Mouse (Mus musculus): Measurements from ENCODE around the gene Dgka. TPM values are rescaled to one million over a fixed set of nuclear protein-coding genes. Genes with fewer than 3 reads are reported as not detected.
"Not testable (repeated sequence)": the region's sequence is repeated elsewhere in the genome, so short reads cannot be mapped to it uniquely, and the experiment has no call there.

Gene Dgka
- polyA plus RNA-seq, 1 experiment from 2014 or later: 4.4 TPM

- peak; percentile 77 for DNase-seq (ENCODE audit: low spot score)
- peaks cover 10% of the 10 kb centered on the region for H3K36me3 ChIP-seq
- WGBS: under 1% methylated on average over 36 of the region's 36 CpGs
- peaks cover 46% of the 10 kb centered on the region for H3K4me1 ChIP-seq (replicated peaks)
- H3K9me3 ChIP-seq: no peaks in the 10 kb centered on the region
- H3K27me3 ChIP-seq (ENCODE audit: insufficient read depth, poor library complexity, severe bottlenecking): peaks cover 39% of the 10 kb centered on the region
- peak within 1 kb of the TSS; percentile 98 for H3K27ac ChIP-seq
- H3K4me3 ChIP-seq: peak within 1 kb of the TSS; percentile 84
Measured at GRCm38 (mm10) chr10:128747646-128748251, 3.1 kb upstream of the Dgka start, which contains the start of gene Pym1. Gene Pym1, plus strand, starts transcription at chr10:128747889.

GRCm38 (mm10) chr10:128746972-128747645, 2.5 kb upstream of the Dgka start:
- H3K4me3 ChIP-seq: peak overlapping the region; percentile 84
- no peaks in the 10 kb centered on the region for H3K9me3 ChIP-seq
- H3K27me3 ChIP-seq (ENCODE audit: insufficient read depth, poor library complexity, severe bottlenecking): peaks cover 45% of the 10 kb centered on the region
- WGBS: 41% methylated on average over 9 of the region's 9 CpGs
- H3K4me1 ChIP-seq (replicated peaks): peaks cover 47% of the 10 kb centered on the region
- H3K27ac ChIP-seq: peak overlapping the region; percentile 98
- DNase-seq (ENCODE audit: low spot score): no peak
- H3K36me3 ChIP-seq: peaks cover 3% of the 10 kb centered on the region; the same call in 1 of the 2 replicates

DNA sequence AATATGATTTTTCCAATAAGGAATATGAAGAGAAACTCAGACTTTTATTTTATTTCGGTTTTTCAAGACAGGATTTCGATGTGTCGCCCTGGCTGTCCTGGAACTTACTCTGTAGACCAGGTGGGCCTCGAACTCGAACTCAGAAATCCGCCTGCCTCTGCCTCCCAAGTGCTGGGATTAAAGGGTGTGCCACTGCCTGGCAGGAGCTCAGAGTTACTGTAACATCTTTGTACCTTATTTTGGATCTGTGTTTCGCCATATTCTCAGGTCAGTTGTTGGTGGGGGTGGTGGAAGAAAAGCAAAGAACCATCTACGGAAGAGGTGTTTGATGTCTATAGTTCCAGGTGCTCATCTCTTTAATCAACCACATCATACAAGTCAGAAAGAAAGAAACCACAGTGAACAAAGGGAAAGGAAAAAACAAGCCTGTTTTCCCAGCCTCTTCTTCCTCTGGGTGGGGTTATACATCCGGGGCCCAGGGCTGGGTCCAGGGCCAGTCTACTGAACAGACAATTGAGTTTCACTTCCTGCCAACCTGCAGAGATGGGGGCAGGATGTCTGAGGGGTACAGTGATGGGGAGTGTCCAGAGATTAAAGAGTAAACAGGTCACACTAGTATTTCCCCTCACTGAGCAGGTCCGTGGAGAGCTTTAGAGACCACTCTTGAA, 1.4 kb upstream of the Dgka start:
- Histone ChIP-seq H3K9me3 (no peaks in the 10 kb centered on the region), H3K36me3 (no peaks in the 10 kb centered on the region; the same call in 1 of the 2 replicates), H3K4me1 (replicated peaks) (peaks cover 47% of the 10 kb centered on the region), H3K27me3 (ENCODE audit: insufficient read depth, poor library complexity, severe bottlenecking) (peaks cover 56% of the 10 kb centered on the region), H3K27ac (no peak overlapping the region), H3K4me3 (no peak overlapping the region)
- 93% methylated on average over 10 of the region's 10 CpGs for WGBS
- DNase-seq (ENCODE audit: low spot score): no peak

DNA sequence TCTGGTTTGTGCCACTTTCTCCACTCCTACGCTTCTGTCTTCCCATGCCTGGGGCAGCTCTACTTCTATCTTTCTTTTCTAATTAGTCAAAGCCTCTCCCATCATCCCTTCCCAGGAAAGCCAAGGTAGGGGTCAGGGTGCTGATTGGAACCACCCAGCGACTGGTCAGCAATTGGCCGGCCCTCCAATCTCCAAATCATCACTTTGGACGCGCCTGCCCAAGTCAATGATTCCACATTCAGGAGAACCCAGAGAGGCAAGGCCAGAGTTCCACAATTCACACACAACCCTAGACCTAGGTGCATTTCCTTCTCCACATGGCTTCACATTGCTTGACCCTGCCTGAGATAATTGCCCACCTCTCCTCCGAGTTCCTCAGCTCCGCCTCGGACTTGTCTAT, 444 bp downstream of the Dgka start:
- whole genome bisulfite sequencing: 13% methylated on average over 8 of the region's 8 CpGs
- H3K4me3 ChIP-seq: peak overlapping the region; percentile 74
- no peaks in the 10 kb centered on the region for H3K36me3 ChIP-seq
- H3K9me3 ChIP-seq: no peaks in the 10 kb centered on the region
- peak overlapping the region; percentile 84 for H3K27ac ChIP-seq
- H3K4me1 ChIP-seq (replicated peaks): peaks cover 34% of the 10 kb centered on the region
- DNase-seq (ENCODE audit: low spot score): no peak
- H3K27me3 ChIP-seq (ENCODE audit: insufficient read depth, poor library complexity, severe bottlenecking): peaks cover 56% of the 10 kb centered on the region

DNA sequence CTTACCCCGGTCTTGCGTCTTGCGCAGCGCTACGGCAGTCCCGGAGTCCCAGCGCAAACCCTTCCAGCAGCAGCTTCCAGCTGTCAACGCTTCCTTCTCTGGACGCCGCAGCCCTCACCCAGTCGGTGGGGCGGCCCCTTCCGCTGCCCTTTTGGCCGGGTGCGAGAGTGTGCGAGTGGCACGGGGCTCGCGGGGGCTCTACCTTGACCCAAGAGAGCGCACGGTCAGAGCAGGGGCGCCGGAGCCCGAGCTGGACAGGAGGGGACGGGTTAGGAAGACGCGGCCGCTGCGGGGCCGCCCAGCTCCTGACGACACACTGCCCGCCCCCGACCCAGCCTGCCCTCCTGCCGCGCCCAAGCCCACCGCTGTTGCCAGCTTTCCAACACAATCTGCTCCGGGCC, 864 bp downstream of the Dgka start:
- peak; percentile 73 for DNase-seq (ENCODE audit: low spot score)
- H3K27me3 ChIP-seq (ENCODE audit: insufficient read depth, poor library complexity, severe bottlenecking): peaks cover 56% of the 10 kb centered on the region
- peaks cover 30% of the 10 kb centered on the region for H3K4me1 ChIP-seq (replicated peaks)
- peak overlapping the region; percentile 84 for H3K27ac ChIP-seq
- H3K9me3 ChIP-seq: no peaks in the 10 kb centered on the region
- H3K36me3 ChIP-seq: no peaks in the 10 kb centered on the region
- under 1% methylated on average over 37 of the region's 37 CpGs for WGBS
- H3K4me3 ChIP-seq: peak overlapping the region; percentile 74

GRCm38 (mm10) chr10:128743235-128743634, 1.4 kb downstream of the Dgka start:
- Histone ChIP-seq H3K9me3 (no peaks in the 10 kb centered on the region), H3K36me3 (no peaks in the 10 kb centered on the region), H3K27me3 (ENCODE audit: insufficient read depth, poor library complexity, severe bottlenecking) (peaks cover 56% of the 10 kb centered on the region), H3K4me3 (peak overlapping the region; percentile 74), H3K4me1 (replicated peaks) (peaks cover 30% of the 10 kb centered on the region), H3K27ac (0 out of 2 replicates have a peak overlapping the region, but pooled peaks have one; percentile 84)
- DNase-seq (ENCODE audit: low spot score): no peak
- WGBS: 8% methylated on average over 7 of the region's 7 CpGs

DNA sequence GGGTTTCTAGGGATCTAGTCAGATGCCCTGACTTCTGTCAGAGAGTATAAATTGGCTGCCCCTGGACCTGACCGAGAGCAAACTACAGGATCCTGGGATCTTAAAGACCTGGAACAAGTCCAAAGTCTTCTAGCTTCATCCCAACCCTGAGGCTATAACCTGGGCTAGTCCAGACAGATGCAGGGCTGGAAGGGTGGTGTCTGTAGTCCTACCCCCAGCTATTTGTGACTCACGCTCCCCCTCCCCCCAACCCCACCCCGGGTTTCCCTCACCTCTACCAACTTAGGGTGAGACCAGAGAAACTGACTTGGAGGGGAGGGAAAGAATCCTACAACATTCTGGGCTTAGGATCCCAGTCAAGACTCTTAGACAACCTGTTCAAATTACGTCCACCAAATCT, 2.0 kb downstream of the Dgka start:
- WGBS: 55% methylated on average over 4 of the region's 4 CpGs
- H3K4me3 ChIP-seq: no peak overlapping the region

DNA sequence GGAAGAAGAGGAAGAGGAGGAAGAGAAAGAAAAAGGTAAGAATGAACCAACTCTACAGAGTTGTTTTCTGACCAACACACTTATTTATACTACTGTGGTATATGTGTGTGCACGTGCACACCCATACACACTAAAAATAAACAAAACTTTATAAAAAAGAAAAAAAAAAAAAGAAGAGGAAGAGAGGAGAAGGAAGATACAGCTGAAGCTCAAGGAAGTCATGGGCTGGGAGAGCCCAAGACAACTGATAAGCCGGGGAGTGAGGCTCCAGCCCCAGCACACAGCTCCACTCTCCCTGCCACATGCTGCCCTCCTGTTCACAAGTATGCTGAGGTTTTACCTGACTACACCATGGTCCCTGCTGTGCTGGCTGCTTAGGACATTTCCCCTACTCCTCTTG, 4.4 kb downstream of the Dgka start:
- Histone ChIP-seq H3K36me3 (no peaks in the 10 kb centered on the region), H3K4me3 (no peak overlapping the region), H3K27me3 (ENCODE audit: insufficient read depth, poor library complexity, severe bottlenecking) (peaks cover 43% of the 10 kb centered on the region), H3K9me3 (no peaks in the 10 kb centered on the region), H3K27ac (no peak overlapping the region), H3K4me1 (replicated peaks) (peaks cover 31% of the 10 kb centered on the region)
- DNase-seq (ENCODE audit: low spot score): no peak
- 79% methylated on average over 2 of the region's 2 CpGs for WGBS

More for the DNA sequence above, 2.0 kb downstream of the Dgka start:
- H3K27ac ChIP-seq: no peak overlapping the region
- no peaks in the 10 kb centered on the region for H3K9me3 ChIP-seq
- peaks cover 56% of the 10 kb centered on the region for H3K27me3 ChIP-seq (ENCODE audit: insufficient read depth, poor library complexity, severe bottlenecking)
- no peaks in the 10 kb centered on the region for H3K36me3 ChIP-seq
- peaks cover 28% of the 10 kb centered on the region for H3K4me1 ChIP-seq (replicated peaks)
- DNase-seq (ENCODE audit: low spot score): no peak

DNA sequence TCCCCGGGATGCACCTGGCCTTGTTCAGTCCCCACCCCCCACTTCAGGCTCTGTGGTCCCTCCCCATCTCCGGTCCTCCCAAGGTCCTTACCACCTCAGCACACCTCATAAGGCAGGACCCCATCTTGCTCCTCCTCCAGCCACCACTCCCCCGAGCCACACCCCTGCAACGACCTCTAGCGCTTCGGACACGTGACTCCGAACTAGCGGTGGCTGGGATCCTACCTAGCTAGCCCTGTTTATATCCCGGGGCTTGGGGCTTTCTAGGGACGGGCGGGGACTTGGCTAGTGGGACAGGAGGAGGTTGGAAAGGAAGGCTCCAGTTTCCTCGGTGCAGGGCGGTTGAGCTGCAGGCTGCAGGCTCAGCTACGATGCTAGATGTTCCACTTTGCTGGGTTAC, 7.2 kb downstream of the Dgka start:
- WGBS: 4% methylated on average over 15 of the region's 15 CpGs
- Histone ChIP-seq H3K9me3 (no peaks in the 10 kb centered on the region), H3K4me1 (replicated peaks) (peaks cover 8% of the 10 kb centered on the region; the same call in 1 of the 2 replicates), H3K36me3 (peaks cover 6% of the 10 kb centered on the region; the same call in 1 of the 2 replicates), H3K27me3 (ENCODE audit: insufficient read depth, poor library complexity, severe bottlenecking) (peaks cover 14% of the 10 kb centered on the region), H3K27ac (0 out of 2 replicates have a peak overlapping the region, but pooled peaks have one; percentile 14), H3K4me3 (peak overlapping the region; percentile 34)
- DNase-seq (ENCODE audit: low spot score): peak; percentile 24

- H3K27ac ChIP-seq: no peak overlapping the region
- peaks cover 6% of the 10 kb centered on the region; the same call in 1 of the 2 replicates for H3K36me3 ChIP-seq
- H3K27me3 ChIP-seq (ENCODE audit: insufficient read depth, poor library complexity, severe bottlenecking): no peaks in the 10 kb centered on the region
- H3K9me3 ChIP-seq: no peaks in the 10 kb centered on the region
- H3K4me1 ChIP-seq (replicated peaks): 0 out of 2 replicates have a peak, but pooled peaks cover under 1% of the 10 kb centered on the region
- no peak overlapping the region for H3K4me3 ChIP-seq
- no peak for DNase-seq (ENCODE audit: low spot score)
Measured at GRCm38 (mm10) chr10:128731992-128732391, 12.7 kb downstream of the Dgka start.

- Histone ChIP-seq H3K9me3 (no peaks in the 10 kb centered on the region), H3K27me3 (ENCODE audit: insufficient read depth, poor library complexity, severe bottlenecking) (no peaks in the 10 kb centered on the region), H3K4me1 (replicated peaks) (no peaks in the 10 kb centered on the region), H3K27ac (no peak overlapping the region), H3K36me3 (peaks cover 6% of the 10 kb centered on the region; the same call in 1 of the 2 replicates), H3K4me3 (no peak overlapping the region; the same call in 1 of the 2 replicates)
- peak; percentile 68 for DNase-seq (ENCODE audit: low spot score)
- WGBS: 22% methylated on average over 10 of the region's 10 CpGs
Measured at GRCm38 (mm10) chr10:128731002-128731433, 13.6 kb downstream of the Dgka start.

GRCm38 (mm10) chr10:128728059-128728458, 16.6 kb downstream of the Dgka start:
- no peak for DNase-seq (ENCODE audit: low spot score)
- Histone ChIP-seq H3K4me3 (no peak overlapping the region), H3K36me3 (peaks cover 4% of the 10 kb centered on the region; the same call in 1 of the 2 replicates), H3K9me3 (no peaks in the 10 kb centered on the region), H3K27me3 (ENCODE audit: insufficient read depth, poor library complexity, severe bottlenecking) (no peaks in the 10 kb centered on the region), H3K4me1 (replicated peaks) (no peaks in the 10 kb centered on the region), H3K27ac (no peak overlapping the region)
- 89% methylated on average over 5 of the region's 5 CpGs for WGBS

GRCm38 (mm10) chr10:128725466-128725865, 19.2 kb downstream of the Dgka start:
- not testable (repeated sequence) for H3K9me3 ChIP-seq; H3K4me3 ChIP-seq; H3K36me3 ChIP-seq; H3K27me3 ChIP-seq (ENCODE audit: insufficient read depth, poor library complexity, severe bottlenecking); H3K27ac ChIP-seq; H3K4me1 ChIP-seq (replicated peaks); DNase-seq (ENCODE audit: low spot score)
- 80% methylated on average over 4 of the region's 4 CpGs for WGBS

All from hindbrain, embryonic 10.5 days (tissue).